Mouse (Mus musculus) C2C12 (cell line): ENCODE measurements around the gene 4921507P07Rik. TPM values are rescaled to one million over a fixed set of nuclear protein-coding genes. Genes with fewer than 3 reads are reported as not detected.

ENCODE experiments used
- H3K27me3 ChIP-seq: one replicate; pipeline ENCODE4 v1.6.1; 2011; ENCODE audit not compliant: control insufficient read depth, insufficient read depth, insufficient read length
- H3K36me3 ChIP-seq: one replicate; pipeline ENCODE4 v1.6.1; 2011; ENCODE audit not compliant: control insufficient read depth, insufficient read depth
- H3K4me3 ChIP-seq: one replicate; pipeline ENCODE4 v1.5.1; 2011; ENCODE audit warnings: mild to moderate bottlenecking, control low read depth; ENCODE audit not compliant: poor library complexity, insufficient read depth, severe bottlenecking
- H3K79me2 ChIP-seq: one replicate; pipeline ENCODE4 v1.6.1; 2011; ENCODE audit not compliant: control insufficient read depth, insufficient read depth
- H3K79me3 ChIP-seq: one replicate; pipeline ENCODE4 v1.6.1; 2011; ENCODE audit warnings: low read depth, control low read depth
- H3ac ChIP-seq: one replicate; pipeline ENCODE3; 2011; ENCODE audit warnings: low read depth; ENCODE audit not compliant: control insufficient read depth, insufficient read length
- CEBPB ChIP-seq: IDR thresholded peaks from one replicate; pipeline ENCODE4 v1.6.1; 2011; ENCODE audit warnings: low read depth, mild to moderate bottlenecking, control low read depth, moderate library complexity
- CTCF ChIP-seq: IDR thresholded peaks from one replicate; pipeline ENCODE4 v1.5.1; 2011; ENCODE audit not compliant: control insufficient read depth, insufficient read depth, insufficient read length
- FOSL1 ChIP-seq: IDR thresholded peaks from one replicate; pipeline ENCODE4 v1.8.0; 2011; ENCODE audit warnings: mild to moderate bottlenecking, low read length; ENCODE audit not compliant: poor library complexity, insufficient read depth, severe bottlenecking
- MAX ChIP-seq: IDR thresholded peaks from one replicate; pipeline ENCODE4 v1.6.1; 2011; ENCODE audit warnings: mild to moderate bottlenecking, control low read depth
- MYOD1 ChIP-seq: IDR thresholded peaks from one replicate; pipeline ENCODE4 v1.6.1; 2011; ENCODE audit warnings: low read depth; ENCODE audit not compliant: control insufficient read depth, insufficient read length
- MYOG ChIP-seq: IDR thresholded peaks from one replicate; pipeline ENCODE4 v1.6.1; 2011; ENCODE audit not compliant: control insufficient read depth, insufficient read length; ENCODE audit errors: extremely low read depth
- USF1 ChIP-seq: IDR thresholded peaks from one replicate; pipeline ENCODE4 v1.6.1; 2011; ENCODE audit warnings: low read depth, mild to moderate bottlenecking, control low read depth, moderate library complexity
- polyA plus RNA-seq: library from polyadenylated mRNA; unstranded; fragments of >200 nt; fragmentation: generic; extraction: Trizol; gene quantifications from one replicate; pipeline ENCODE4 v1.2.1, GENCODE M21; 2012; ENCODE audit warnings: missing spikeins

The 4921507P07Rik gene
- polyA plus RNA-seq, 1 experiment = not detected

- Histone ChIP-seq H3K36me3 (no peaks in the 10 kb centered on the region), H3K79me2 (no peaks in the 10 kb centered on the region), H3K27me3 (no peaks in the 10 kb centered on the region), H3ac (no peak overlapping the region), H3K4me3 (no peak overlapping the region), H3K79me3 (no peaks in the 10 kb centered on the region)
- TF ChIP-seq CTCF (peak; percentile 84), FOSL1 (peak; percentile 31), MYOD1 (peak; percentile 32), MYOG (no peak), CEBPB (no peak), USF1 (no peak), MAX (no peak)
These were observed 60.0 kb downstream of the 4921507P07Rik start for GRCm38 (mm10) chr6:50536461-50536892.

GRCm38 (mm10) chr6:50535346-50535745, 61.1 kb downstream of the 4921507P07Rik start:
- Histone ChIP-seq H3K79me3 (no peaks in the 10 kb centered on the region), H3K4me3 (no peak overlapping the region), H3K27me3 (no peaks in the 10 kb centered on the region), H3K36me3 (no peaks in the 10 kb centered on the region), H3K79me2 (no peaks in the 10 kb centered on the region), H3ac (no peak overlapping the region)
- no peak for TF ChIP-seq MYOG
- TF ChIP-seq USF1 = no peak
- TF ChIP-seq FOSL1 = no peak
- TF ChIP-seq MYOD1 = no peak
- TF ChIP-seq MAX = no peak
- no peak for TF ChIP-seq CEBPB
- no peak for TF ChIP-seq CTCF

- no peaks in the 10 kb centered on the region for H3K79me3 ChIP-seq
- no peak for TF ChIP-seq MYOG
- no peak for TF ChIP-seq CEBPB
- TF ChIP-seq MYOD1 = no peak
- TF ChIP-seq CTCF = no peak
- no peak for TF ChIP-seq FOSL1
- TF ChIP-seq USF1 = no peak
- no peak for TF ChIP-seq MAX
These were observed 64.5 kb downstream of the 4921507P07Rik start for GRCm38 (mm10) chr6:50531920-50532319.

GRCm38 (mm10) chr6:50531003-50531402, 65.4 kb downstream of the 4921507P07Rik start:
- H3K27me3 ChIP-seq = no peaks in the 10 kb centered on the region
- H3K79me2 ChIP-seq = no peaks in the 10 kb centered on the region
- H3ac ChIP-seq = no peak overlapping the region
- H3K36me3 ChIP-seq = no peaks in the 10 kb centered on the region
- TF ChIP-seq MYOD1 (no peak), MYOG (no peak), CEBPB (no peak), FOSL1 (no peak), MAX (no peak)
- no peaks in the 10 kb centered on the region for H3K79me3 ChIP-seq
- H3K4me3 ChIP-seq = no peak overlapping the region

More at GRCm38 (mm10) chr6:50531920-50532319, 64.5 kb downstream of the 4921507P07Rik start:
- Histone ChIP-seq H3ac (no peak overlapping the region), H3K27me3 (no peaks in the 10 kb centered on the region), H3K79me2 (no peaks in the 10 kb centered on the region), H3K36me3 (no peaks in the 10 kb centered on the region), H3K4me3 (no peak overlapping the region)

GRCm38 (mm10) chr6:50529194-50529593, 67.2 kb downstream of the 4921507P07Rik start:
- no peak overlapping the region for H3K4me3 ChIP-seq
- no peaks in the 10 kb centered on the region for H3K79me2 ChIP-seq
- no peak overlapping the region for H3ac ChIP-seq
- no peaks in the 10 kb centered on the region for H3K36me3 ChIP-seq
- no peaks in the 10 kb centered on the region for H3K79me3 ChIP-seq
- no peaks in the 10 kb centered on the region for H3K27me3 ChIP-seq
- TF ChIP-seq FOSL1 = no peak
- no peak for TF ChIP-seq CEBPB
- TF ChIP-seq MYOD1 = no peak
- no peak for TF ChIP-seq USF1
- TF ChIP-seq MAX = no peak
- TF ChIP-seq CTCF = no peak
- TF ChIP-seq MYOG = no peak

GRCm38 (mm10) chr6:50527416-50527815, 69.0 kb downstream of the 4921507P07Rik start:
- Histone ChIP-seq H3K36me3 (no peaks in the 10 kb centered on the region), H3K27me3 (no peaks in the 10 kb centered on the region), H3K79me2 (no peaks in the 10 kb centered on the region), H3K4me3 (no peak overlapping the region), H3K79me3 (no peaks in the 10 kb centered on the region), H3ac (peak overlapping the region; percentile 18)
- TF ChIP-seq CEBPB = peak; percentile 34
- TF ChIP-seq USF1 = no peak
